Mouse (Mus musculus) ES-E14 (cell line): ENCODE data around the gene Gm266. TPM values are rescaled to one million over a fixed set of nuclear protein-coding genes. Genes with fewer than 3 reads are reported as not detected.
A peak's percentile ranks its signal among the peaks of the same experiment; 100 is the strongest.
"Not testable (repeated sequence)": the region's sequence is repeated elsewhere in the genome, so short reads cannot be mapped to it uniquely, and the experiment has no call there.

Experiments
- DNase-seq: peaks from one replicate; pipeline ENCODE4 v3.0.0-alpha.2; 2013; ENCODE audit warnings: low read depth, low spot score
- H3K27ac ChIP-seq: 2 replicates; pipeline ENCODE4 v1.5.1; 2012; ENCODE audit warnings: low read depth, mild to moderate bottlenecking, low read length, moderate library complexity, mixed read lengths; ENCODE audit not compliant: poor library complexity, insufficient read depth, severe bottlenecking
- H3K36me3 ChIP-seq: 2 replicates; pipeline ENCODE4 v1.6.1; 2012; ENCODE audit warnings: mild to moderate bottlenecking, low read length, moderate library complexity, mixed read lengths; ENCODE audit not compliant: control insufficient read depth, poor library complexity, insufficient read depth, severe bottlenecking
- H3K4me1 ChIP-seq, 2 experiments: fragments of 150-350 bp in 1 of 2; sonication (generic) in 1 of 2; 2 replicates each; pipeline ENCODE4 v1.6.1; 2012; ENCODE audit warnings: low read length in 2 of 2, mild to moderate bottlenecking in 1 of 2, mixed read lengths in 1 of 2; ENCODE audit not compliant: control insufficient read depth in 2 of 2, insufficient read depth in 2 of 2, poor library complexity in 1 of 2
- H3K4me3 ChIP-seq, 2 experiments: fragments of 150-350 bp in 1 of 2; sonication (generic) in 1 of 2; 2 replicates each; pipeline ENCODE4 v1.5.1; 2012; ENCODE audit warnings: low read length in 2 of 2, low read depth in 1 of 2, mild to moderate bottlenecking in 1 of 2, mixed read lengths in 1 of 2; ENCODE audit not compliant: insufficient read depth in 1 of 2, poor library complexity in 1 of 2, severe bottlenecking in 1 of 2
- H3K9ac ChIP-seq: 2 replicates; pipeline ENCODE4 v1.6.1; 2012; ENCODE audit warnings: low read depth, mild to moderate bottlenecking, low read length, mixed read lengths; ENCODE audit not compliant: poor library complexity, insufficient read depth, severe bottlenecking
- H3K9me3 ChIP-seq: fragments of 150-350 bp; sonication (generic); 2 replicates; pipeline ENCODE4 v1.6.1; 2012; ENCODE audit warnings: low read depth, mild to moderate bottlenecking, low read length; ENCODE audit not compliant: control insufficient read depth, insufficient read depth
- CHD2 ChIP-seq: IDR thresholded peaks from 2 replicates; pipeline ENCODE4 v1.6.1; 2014; ENCODE audit warnings: mild to moderate bottlenecking, low read depth, low read length, inconsistent platforms
- HCFC1 ChIP-seq: IDR thresholded peaks from 2 replicates; pipeline ENCODE4 v1.6.1; 2012; ENCODE audit warnings: low read length, inconsistent platforms, borderline replicate concordance; ENCODE audit not compliant: insufficient read depth
- MAFK ChIP-seq: IDR thresholded peaks from 2 replicates; pipeline ENCODE4 v1.6.1; 2014; ENCODE audit warnings: mild to moderate bottlenecking, low read depth, low read length, inconsistent platforms; ENCODE audit not compliant: insufficient read depth
- ZC3H11A ChIP-seq: IDR thresholded peaks from 2 replicates; pipeline ENCODE4 v1.6.1; 2012; ENCODE audit warnings: low read depth, mild to moderate bottlenecking, inconsistent platforms, low read length, borderline replicate concordance
- ZNF384 ChIP-seq: IDR thresholded peaks from 2 replicates; pipeline ENCODE4 v1.6.1; 2012; ENCODE audit warnings: low read depth, low read length, inconsistent platforms
- in situ Hi-C, 2 experiments: fragments of 600-800 bp; cut with MboI; formaldehyde crosslinking; loops; one replicate each; pipeline ENCODE4 v1.15.1; 2025; ENCODE audit warnings: low sequenced_read_pairs in 2 of 2, inconsistent platforms in 1 of 2; ENCODE audit not compliant: unreplicated experiment in 2 of 2
- total RNA-seq: library from RNA; depleted of rRNA; stranded (reverse); fragments of 300-350 nt; gene quantifications from 2 replicates; pipeline ENCODE4 v1.2.3, GENCODE M21; 2012

The Gm266 gene
- total RNA-seq, 1 experiment: 0.62 TPM

GRCm38 (mm10) chr12:111514231-111514792 is 28.7 kb upstream of the Gm266 start:
- peaks cover 0 to 4% of the 10 kb centered on the region in 2 experiments; a peak in 2 of 4 replicates for H3K4me1 ChIP-seq
- no peak for DNase-seq
- H3K4me3 ChIP-seq: no peak overlapping the region
- no peaks in the 10 kb centered on the region for H3K9me3 ChIP-seq
- in situ Hi-C loops: no loop called here
- H3K36me3 ChIP-seq: no peaks in the 10 kb centered on the region
- H3K27ac ChIP-seq: no peak overlapping the region
- TF ChIP-seq ZC3H11A (no peak), HCFC1 (no peak), ZNF384 (no peak), MAFK (no peak), CHD2 (no peak)
- H3K9ac ChIP-seq: no peak overlapping the region

- Histone ChIP-seq H3K27ac (no peak overlapping the region), H3K36me3 (no peaks in the 10 kb centered on the region), H3K9me3 (no peaks in the 10 kb centered on the region), H3K4me1 (peaks cover 0 to 4% of the 10 kb centered on the region in 2 experiments; a peak in 2 of 4 replicates), H3K9ac (no peak overlapping the region), H3K4me3 (no peak overlapping the region)
- no peak for DNase-seq
- TF ChIP-seq ZC3H11A (no peak), ZNF384 (0 out of 2 replicates have a peak, but pooled peaks have one; percentile 30)
- in situ Hi-C loops: no loop called here
These were observed 28.1 kb upstream of the Gm266 start for GRCm38 (mm10) chr12:111513673-111514072.

GRCm38 (mm10) chr12:111512572-111513063 is 27.0 kb upstream of the Gm266 start:
- peak overlapping the region; percentile 11; the same call in 1 of the 2 replicates for H3K27ac ChIP-seq
- H3K4me1 ChIP-seq: peaks cover 0 to 4% of the 10 kb centered on the region in 2 experiments; a peak in 2 of 4 replicates
- in situ Hi-C loops: no loop called here
- no peak overlapping the region for H3K4me3 ChIP-seq
- DNase-seq: no peak
- TF ChIP-seq ZNF384: no peak
- no peak for TF ChIP-seq HCFC1
- no peak for TF ChIP-seq MAFK
- TF ChIP-seq CHD2: no peak
- no peak for TF ChIP-seq ZC3H11A
- no peaks in the 10 kb centered on the region for H3K36me3 ChIP-seq
- H3K9me3 ChIP-seq: no peaks in the 10 kb centered on the region
- no peak overlapping the region for H3K9ac ChIP-seq

DNA sequence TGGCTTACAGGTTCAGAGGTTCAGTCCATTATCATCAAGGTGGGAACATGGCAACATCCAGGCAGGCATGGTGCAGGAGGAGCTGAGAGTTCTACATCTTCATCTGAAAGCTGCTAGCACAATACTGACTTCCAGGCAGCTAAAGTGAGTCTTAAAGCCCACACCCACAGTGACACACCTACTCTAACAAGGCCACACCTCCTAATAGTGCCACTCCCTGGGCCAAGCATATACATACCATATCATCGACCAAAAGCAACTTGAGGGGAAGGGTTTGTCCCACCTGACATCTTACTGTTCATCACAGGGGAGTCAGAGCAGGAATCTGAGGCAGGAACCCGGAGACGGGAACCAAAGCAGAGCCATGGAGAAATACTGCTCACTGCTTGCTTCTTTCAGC is 22.8 kb upstream of the Gm266 start:
- H3K9ac ChIP-seq, in situ Hi-C loops, H3K27ac ChIP-seq, H3K4me3 ChIP-seq, H3K36me3 ChIP-seq, H3K9me3 ChIP-seq, DNase-seq, H3K4me1 ChIP-seq: not testable (repeated sequence)

DNA sequence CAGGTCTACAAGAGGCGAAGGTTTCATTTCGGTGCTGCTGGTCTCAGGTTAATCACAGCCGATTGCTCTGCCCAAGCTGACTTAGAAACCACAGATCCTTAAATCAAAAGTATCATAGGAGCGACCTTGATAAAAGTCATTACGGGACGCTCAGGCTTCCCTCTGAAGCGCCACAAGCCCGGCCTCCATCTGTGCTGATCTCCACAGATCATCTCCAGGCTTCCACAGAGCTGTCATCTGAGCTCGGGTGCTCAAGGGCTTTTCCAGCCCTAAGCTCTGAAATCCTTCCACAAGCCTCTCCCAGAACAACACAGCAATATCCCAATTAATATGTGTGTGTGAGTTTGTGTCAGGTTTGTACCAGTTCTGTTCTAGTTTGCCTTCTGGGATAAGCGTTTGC is 22.3 kb upstream of the Gm266 start:
- Histone ChIP-seq H3K9ac (no peak overlapping the region), H3K9me3 (no peaks in the 10 kb centered on the region), H3K4me3 (no peak overlapping the region), H3K36me3 (no peaks in the 10 kb centered on the region), H3K4me1 (peaks cover 4 to 10% of the 10 kb centered on the region in 2 experiments; a peak in 2 of 4 replicates), H3K27ac (no peak overlapping the region)
- TF ChIP-seq HCFC1: no peak
- TF ChIP-seq ZC3H11A: no peak
- TF ChIP-seq CHD2: no peak
- TF ChIP-seq MAFK: no peak
- TF ChIP-seq ZNF384: no peak
- no peak for DNase-seq
- in situ Hi-C loops: no loop called here
